Mouse (Mus musculus) gonadal fat pad, adult 2 months (tissue): ENCODE data around the gene Hrh2. TPM values are rescaled to one million over a fixed set of nuclear protein-coding genes. Genes with fewer than 3 reads are reported as not detected.

ENCODE experiments used
- DNase-seq: peaks from one replicate; pipeline ENCODE4 v3.0.0-alpha.2; 2012; ENCODE audit warnings: low read depth
- polyA plus RNA-seq: library from polyadenylated mRNA; depleted of rRNA; stranded (reverse); fragments of >200 nt; gene quantifications from 2 replicates; pipeline ENCODE4 v1.2.3, GENCODE M21; 2012

Hrh2 gene
- polyA plus RNA-seq, 1 experiment = 1.6 TPM

GRCm38 (mm10) chr13:54176406-54177020, 15.4 kb upstream of the Hrh2 start:
- no peak for DNase-seq

GRCm38 (mm10) chr13:54177346-54177745, 14.6 kb upstream of the Hrh2 start:
- DNase-seq = no peak

DNA sequence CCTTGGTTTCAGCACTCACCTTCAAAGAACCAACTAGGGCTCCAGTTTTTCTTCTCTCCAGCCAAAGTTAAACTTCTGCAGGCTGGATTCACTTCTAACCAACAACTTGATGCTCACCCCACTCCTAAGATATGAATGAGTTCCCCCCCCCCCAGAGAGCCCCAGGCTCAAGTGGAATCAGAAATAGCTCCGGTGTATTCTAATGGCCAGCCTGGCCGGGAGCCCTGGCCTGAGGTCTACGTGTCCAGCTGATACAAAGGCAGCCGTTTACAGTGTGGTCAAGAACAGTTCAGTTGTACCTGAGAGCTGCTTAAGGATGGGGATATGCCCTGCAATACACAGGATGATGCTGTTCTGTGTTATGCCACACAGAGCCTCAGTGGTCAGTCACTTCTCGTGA, 13.3 kb upstream of the Hrh2 start:
- no peak for DNase-seq

- DNase-seq = no peak
These were observed 12.0 kb upstream of the Hrh2 start for GRCm38 (mm10) chr13:54179971-54180370.

DNA sequence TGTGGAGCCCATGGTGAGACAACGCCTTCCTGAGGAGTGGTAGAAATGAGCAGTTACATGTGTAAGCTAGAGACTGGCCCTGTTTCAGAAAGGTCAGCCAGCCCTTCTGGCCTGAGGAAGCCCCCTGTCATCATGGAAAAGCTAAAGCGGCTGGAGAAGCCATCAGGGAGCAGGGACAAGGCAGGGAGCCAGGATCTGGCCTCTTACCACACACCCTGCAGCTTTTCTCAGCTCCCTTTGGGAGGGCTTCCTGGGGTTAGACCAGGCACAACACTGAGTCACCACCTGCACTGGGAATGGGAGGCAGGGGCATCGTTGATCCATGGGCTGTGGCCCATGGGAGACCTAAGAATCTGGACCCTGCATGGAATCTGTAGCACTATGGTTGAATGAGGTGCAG, 11.5 kb upstream of the Hrh2 start:
- DNase-seq = no peak

DNA sequence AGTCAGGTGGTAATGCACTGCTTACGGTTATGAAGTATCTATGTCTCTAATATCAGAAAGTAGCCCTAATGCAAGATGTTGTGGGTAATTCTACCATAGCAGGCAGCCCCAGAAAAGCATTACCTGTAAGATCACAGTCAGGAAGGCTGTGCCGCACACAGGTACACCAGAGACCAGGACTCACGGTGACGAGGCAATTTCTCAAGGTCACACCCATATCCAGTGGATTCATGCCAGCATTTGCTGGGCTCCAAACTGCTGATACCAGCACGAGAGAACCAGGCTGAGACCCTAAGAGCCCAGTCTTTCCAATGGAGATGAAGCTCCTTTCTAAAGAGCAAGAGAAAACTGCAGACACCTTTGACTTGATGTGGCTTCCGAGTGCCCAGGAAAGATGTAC, 10.6 kb upstream of the Hrh2 start:
- DNase-seq = no peak

GRCm38 (mm10) chr13:54181947-54182346, 10.0 kb upstream of the Hrh2 start:
- no peak for DNase-seq

DNA sequence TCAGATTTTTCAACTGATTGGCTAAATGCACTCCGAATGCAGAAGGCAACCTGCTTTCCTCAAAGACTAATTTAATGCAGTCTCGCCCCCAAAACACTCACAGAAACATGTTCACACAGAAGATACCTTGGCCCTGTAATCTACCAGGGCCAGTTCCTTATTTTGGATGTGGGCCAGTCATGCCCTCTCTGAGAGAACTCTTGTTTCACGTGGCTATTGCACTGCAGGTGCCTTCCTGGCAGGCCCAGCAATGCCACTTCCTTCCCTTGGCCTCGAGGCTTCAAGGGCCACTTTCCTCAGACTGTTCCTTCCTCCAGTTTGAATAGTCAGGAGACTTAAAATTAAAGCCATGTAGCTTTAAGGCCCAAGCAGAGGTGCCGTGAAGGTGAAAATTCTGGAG, 5.5 kb upstream of the Hrh2 start:
- no peak for DNase-seq

GRCm38 (mm10) chr13:54188190-54188706, 3.7 kb upstream of the Hrh2 start:
- DNase-seq = no peak

- DNase-seq = no peak
These were observed 2.0 kb upstream of the Hrh2 start for GRCm38 (mm10) chr13:54189896-54190295.

DNA sequence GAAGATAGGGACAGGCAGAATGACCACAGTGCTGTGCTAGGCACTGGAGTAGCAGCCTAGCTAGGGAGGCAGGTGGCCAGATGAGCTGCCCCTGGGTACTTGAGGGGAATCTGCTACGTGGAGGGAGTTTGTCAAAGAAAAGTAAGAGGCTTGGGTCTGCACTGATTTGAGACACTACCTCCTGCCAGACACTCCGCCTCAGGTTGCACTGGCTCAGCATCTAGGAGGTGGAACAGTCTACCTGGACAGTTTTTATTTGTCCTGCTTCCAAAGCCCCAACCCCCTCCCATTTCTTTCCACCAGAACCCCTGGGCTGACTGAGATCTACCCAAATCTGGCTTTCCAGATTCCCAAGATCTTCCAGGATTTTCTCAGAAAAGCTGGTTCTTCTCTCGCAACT, 748 bp upstream of the Hrh2 start:
- no peak for DNase-seq

- no peak for DNase-seq
These were observed 1.7 kb downstream of the Hrh2 start for GRCm38 (mm10) chr13:54193580-54193979.

- DNase-seq = no peak
These were observed 7.1 kb downstream of the Hrh2 start for GRCm38 (mm10) chr13:54199000-54199399.

- DNase-seq = no peak
These were observed 10.5 kb downstream of the Hrh2 start for GRCm38 (mm10) chr13:54202458-54202857.

GRCm38 (mm10) chr13:54203419-54203818, 11.5 kb downstream of the Hrh2 start:
- DNase-seq = no peak

GRCm38 (mm10) chr13:54205195-54205594, 13.3 kb downstream of the Hrh2 start:
- DNase-seq = no peak

GRCm38 (mm10) chr13:54206140-54206753, 14.3 kb downstream of the Hrh2 start:
- DNase-seq = no peak

DNA sequence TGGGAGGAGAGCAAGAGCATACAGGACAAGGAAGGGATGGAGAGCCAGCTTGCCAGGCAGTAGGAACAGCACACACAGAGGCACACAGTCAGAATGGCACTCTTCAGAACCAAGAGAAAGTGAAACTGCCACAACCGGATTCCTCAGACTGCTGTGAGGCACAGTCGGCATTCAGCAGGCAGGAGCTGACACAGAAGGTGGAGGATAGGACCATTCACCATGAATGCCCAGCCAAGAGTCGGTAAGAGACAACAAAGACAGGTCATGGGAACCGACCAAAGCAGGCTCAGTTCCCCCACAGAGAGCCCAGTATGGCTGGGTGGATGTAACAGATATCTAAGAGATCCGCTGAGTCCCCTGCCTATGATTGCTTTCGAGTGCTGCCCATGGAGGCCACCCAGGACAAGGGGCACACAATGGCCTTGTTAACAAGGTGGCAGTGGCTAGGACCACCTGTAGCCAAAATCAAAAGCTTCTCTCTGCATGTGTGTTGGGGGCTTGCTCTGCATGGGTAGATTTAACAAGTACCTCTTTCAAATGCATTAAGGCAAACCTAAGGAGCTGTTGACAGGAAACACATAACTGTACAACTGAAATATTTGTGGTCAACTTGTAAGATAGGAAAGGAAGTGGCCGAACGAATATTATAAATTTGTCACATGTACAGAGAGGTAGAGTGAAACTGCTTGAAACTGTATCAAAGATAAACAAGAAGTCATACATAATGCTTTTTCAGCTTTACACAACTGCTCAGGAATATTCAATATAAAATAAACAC, 17.7 kb downstream of the Hrh2 start:
- no peak for DNase-seq

GRCm38 (mm10) chr13:54211528-54212488, 19.9 kb downstream of the Hrh2 start:
- no peak for DNase-seq

DNA sequence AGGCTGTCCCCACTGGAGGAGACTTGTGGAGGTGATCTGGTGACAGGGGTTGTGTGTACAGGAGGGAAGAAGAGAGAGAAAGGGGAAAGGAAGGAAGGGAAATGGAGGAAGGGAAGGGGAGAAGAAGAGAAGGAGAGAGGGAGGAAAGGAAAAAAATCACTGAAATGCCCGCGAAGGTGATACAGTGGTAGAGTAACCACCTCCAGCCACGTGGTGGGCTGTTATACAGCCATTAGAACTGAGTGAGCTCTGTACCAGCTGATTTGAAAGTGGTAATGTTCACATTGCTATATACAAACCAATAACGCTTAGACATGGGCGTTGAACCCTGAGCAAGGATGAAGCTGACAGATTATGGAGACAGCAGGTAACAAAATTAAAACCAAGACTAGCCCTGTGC, 20.6 kb downstream of the Hrh2 start:
- no peak for DNase-seq

DNA sequence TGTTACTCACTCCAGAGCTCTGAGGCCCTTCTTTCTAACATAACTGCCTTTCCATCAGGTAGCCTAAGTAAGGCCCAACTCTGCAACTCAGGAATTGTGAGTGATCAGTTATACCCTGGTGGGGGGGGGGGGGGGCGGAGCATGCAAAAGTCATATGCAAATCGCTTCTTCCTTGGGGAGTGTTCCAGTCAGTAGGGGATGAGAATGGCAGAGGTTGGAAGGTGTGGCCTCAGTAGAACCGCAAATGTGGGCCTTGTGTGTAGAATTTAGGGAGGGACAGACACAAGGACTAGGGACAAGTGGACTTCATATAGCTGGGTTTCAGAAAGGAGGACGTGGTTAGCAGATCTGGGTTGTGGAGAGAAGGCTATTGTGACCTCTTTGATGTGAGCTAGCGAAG, 23.3 kb downstream of the Hrh2 start:
- DNase-seq = no peak
